Mouse (Mus musculus) embryonic facial prominence, embryonic 11.5 days (tissue): Measurements from ENCODE around the gene Ndufs5. TPM values are rescaled to one million over a fixed set of nuclear protein-coding genes. Genes with fewer than 3 reads are reported as not detected.

Experiments used
- ATAC-seq: fragments of 200-750 bp; cut with Nextera tagmentation; replicated peaks from 2 replicates; pipeline ENCODE4 v1.8.0; 2017; ENCODE audit warnings: low read depth; ENCODE audit not compliant: insufficient number of reproducible peaks, low FRiP score, low TSS enrichment
- DNase-seq: peaks from one replicate; pipeline ENCODE4 v3.0.0-alpha.2; 2015; ENCODE audit warnings: low spot score
- H3K27ac ChIP-seq: fragments of 300-500 bp; sonication (generic); replicated peaks from 2 replicates; pipeline ENCODE4 v1.5.1; 2014; ENCODE audit warnings: mild to moderate bottlenecking, low read depth, low read length, control low read depth
- H3K27me3 ChIP-seq: fragments of 300-500 bp; sonication (generic); 2 replicates; pipeline ENCODE4 v1.6.1; 2014; ENCODE audit warnings: mild to moderate bottlenecking, low read length, moderate library complexity, mixed read lengths; ENCODE audit not compliant: control insufficient read depth, insufficient read depth
- H3K36me3 ChIP-seq: fragments of 300-500 bp; sonication (generic); replicated peaks from 2 replicates; pipeline ENCODE4 v1.6.1; 2014; ENCODE audit warnings: low read depth, mild to moderate bottlenecking, low read length, moderate library complexity, mixed read lengths; ENCODE audit not compliant: control insufficient read depth, insufficient read depth
- H3K4me1 ChIP-seq: fragments of 300-500 bp; sonication (generic); 2 replicates; pipeline ENCODE4 v1.6.1; 2014; ENCODE audit warnings: low read length, mixed read lengths; ENCODE audit not compliant: control insufficient read depth, insufficient read depth
- H3K4me2 ChIP-seq: fragments of 300-500 bp; sonication (generic); 2 replicates; pipeline ENCODE4 v1.6.1; 2014; ENCODE audit warnings: low read depth, mild to moderate bottlenecking, control low read depth, low read length, moderate library complexity
- H3K4me3 ChIP-seq: fragments of 300-500 bp; sonication (generic); 2 replicates; pipeline ENCODE4 v1.5.1; 2014; ENCODE audit warnings: low read depth, low read length, control low read depth
- H3K9ac ChIP-seq: fragments of 300-500 bp; sonication (generic); replicated peaks from 2 replicates; pipeline ENCODE4 v1.6.1; 2014; ENCODE audit warnings: mild to moderate bottlenecking, control low read depth, low read length
- H3K9me3 ChIP-seq: fragments of 300-500 bp; sonication (generic); replicated peaks from 2 replicates; pipeline ENCODE4 v1.6.1; 2016; ENCODE audit warnings: mild to moderate bottlenecking, low read length, inconsistent platforms, mixed read lengths; ENCODE audit not compliant: control insufficient read depth
- WGBS: fragments of 180-500 bp; shearing (Covaris S2); extraction: QIAGEN DNeasy Blood & Tissue Kit; methylation state at CpG from one replicate; pipeline ENCODE4 v1.1.7; 2014; 5-methylcytosine and 5-hydroxymethylcytosine counted together
- polyA plus RNA-seq: library from polyadenylated mRNA; unstranded; fragments of >200 nt; fragmentation: Nextera tagmentation; extraction: Ambion mirVana; gene quantifications from 2 replicates; pipeline ENCODE4 v1.2.1, GENCODE M21; 2014

The Ndufs5 gene
- polyA plus RNA-seq, 1 experiment from 2014 or later: 308 TPM

DNA sequence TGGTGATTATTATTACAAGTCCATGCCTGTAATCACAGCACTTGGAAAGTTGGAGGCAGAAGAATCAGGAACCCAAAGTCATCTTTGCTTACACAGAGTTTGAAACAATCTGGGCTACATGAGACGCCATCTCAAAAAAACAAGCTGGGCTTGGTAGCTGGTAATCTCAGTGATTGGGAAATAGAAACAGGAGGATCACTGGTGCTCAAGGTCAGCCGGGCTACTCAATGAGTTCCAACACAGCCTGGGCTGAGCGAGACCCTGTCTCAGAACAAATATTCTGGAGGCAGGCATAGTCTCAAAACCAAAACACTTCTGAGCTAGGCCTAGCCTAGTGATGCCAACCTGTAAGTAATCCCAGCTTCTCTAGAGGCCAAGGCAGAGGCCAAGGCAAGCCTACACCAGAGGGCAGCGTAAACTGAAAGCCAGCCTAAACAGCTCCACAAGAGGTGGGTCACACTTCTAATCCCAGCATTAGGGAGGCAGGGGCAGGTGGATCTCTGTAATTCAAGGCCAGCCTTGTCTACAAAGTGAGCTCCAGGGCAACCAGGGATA, 27.3 kb upstream of the Ndufs5 start:
- H3K36me3 ChIP-seq: no peaks in the 10 kb centered on the region; the same call in 1 of the 2 replicates
- H3K27ac ChIP-seq: no peak overlapping the region
- H3K9me3 ChIP-seq: no peaks in the 10 kb centered on the region
- no peak overlapping the region for H3K4me3 ChIP-seq
- H3K9ac ChIP-seq: no peak overlapping the region
- no peaks in the 10 kb centered on the region for H3K27me3 ChIP-seq
- DNase-seq (no peak), ATAC-seq (no peak)
- WGBS: 90% methylated on average over 4 of the region's 4 CpGs
- no peaks in the 10 kb centered on the region; the same call in 1 of the 2 replicates for H3K4me1 ChIP-seq
- no peak overlapping the region for H3K4me2 ChIP-seq

DNA sequence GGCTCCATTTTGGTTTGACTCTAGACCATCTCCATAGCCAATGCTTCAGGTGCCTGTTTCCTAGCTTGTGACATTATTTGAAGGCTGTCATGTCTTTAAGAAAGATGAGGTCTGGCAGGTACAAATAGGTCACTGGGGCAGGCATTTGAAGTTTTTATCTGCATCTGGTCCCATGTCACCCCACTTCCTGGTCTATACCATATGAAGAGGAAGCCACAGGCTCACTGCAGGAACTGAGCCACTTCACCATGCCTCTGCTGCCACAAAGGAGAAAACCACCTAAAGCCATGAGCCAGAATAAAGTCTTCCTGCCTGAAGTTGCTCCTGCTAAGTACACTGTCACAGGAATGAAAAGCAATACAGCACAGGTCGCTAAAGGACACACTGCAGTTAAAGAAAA, 24.9 kb upstream of the Ndufs5 start:
- Histone ChIP-seq H3K4me1 (no peaks in the 10 kb centered on the region), H3K27ac (no peak overlapping the region), H3K9me3 (no peaks in the 10 kb centered on the region), H3K4me2 (no peak overlapping the region), H3K27me3 (no peaks in the 10 kb centered on the region), H3K4me3 (no peak overlapping the region), H3K9ac (no peak overlapping the region), H3K36me3 (no peaks in the 10 kb centered on the region; the same call in 1 of the 2 replicates)
- ATAC-seq (no peak), DNase-seq (no peak)
- 88% methylated on average over 1 of the region's 1 CpGs for WGBS

DNA sequence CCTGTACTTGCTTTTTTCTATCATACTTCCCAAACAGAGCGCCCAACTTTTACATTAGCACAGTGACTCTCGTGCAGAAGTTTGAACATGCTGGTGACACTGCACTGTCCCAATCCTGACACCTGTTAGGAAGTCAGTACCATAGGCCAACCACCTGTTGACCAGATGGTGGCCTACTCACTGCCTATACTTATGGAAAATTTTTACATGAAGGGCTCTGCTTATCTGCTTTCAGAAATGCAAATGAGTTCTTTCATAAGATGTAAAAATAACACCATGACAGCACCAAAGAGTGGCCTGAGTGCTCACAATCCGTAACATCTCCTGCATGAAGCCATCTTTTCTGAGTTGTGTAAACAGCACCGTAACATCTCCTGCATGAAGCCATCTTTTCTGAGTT, 20.7 kb upstream of the Ndufs5 start:
- 91% methylated on average over 4 of the region's 4 CpGs for WGBS
- DNase-seq (no peak), ATAC-seq (no peak)
- Histone ChIP-seq H3K27ac (no peak overlapping the region), H3K4me3 (no peak overlapping the region), H3K27me3 (no peaks in the 10 kb centered on the region), H3K36me3 (no peaks in the 10 kb centered on the region; the same call in none of the 2 replicates), H3K4me1 (no peaks in the 10 kb centered on the region), H3K9me3 (no peaks in the 10 kb centered on the region), H3K9ac (no peak overlapping the region), H3K4me2 (no peak overlapping the region)

DNA sequence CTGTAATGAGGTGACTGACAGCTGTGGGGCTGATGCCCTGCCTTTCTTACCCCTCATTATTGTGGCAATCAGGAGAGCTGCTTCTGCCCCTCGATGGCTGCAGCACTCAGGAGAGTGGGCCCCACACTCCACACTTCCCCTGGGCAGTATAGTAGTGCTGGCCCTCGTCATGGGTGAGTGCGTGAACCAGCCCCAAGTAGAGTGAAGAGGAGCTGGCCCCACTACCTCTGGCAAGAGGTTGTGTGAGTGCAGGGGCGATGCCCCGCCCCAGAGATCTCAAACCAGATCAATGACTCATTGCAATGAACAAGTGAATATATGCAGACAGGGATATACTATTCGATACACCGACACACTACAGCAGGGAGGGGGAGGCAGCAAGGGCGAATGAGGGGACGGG, 15.5 kb upstream of the Ndufs5 start:
- WGBS: 92% methylated on average over 9 of the region's 9 CpGs
- ATAC-seq (no peak; the same call in 1 of the 2 replicates), DNase-seq (no peak)
- Histone ChIP-seq H3K27ac (no peak overlapping the region), H3K4me2 (no peak overlapping the region), H3K27me3 (no peaks in the 10 kb centered on the region), H3K36me3 (no peaks in the 10 kb centered on the region; the same call in none of the 2 replicates), H3K4me3 (no peak overlapping the region), H3K4me1 (no peaks in the 10 kb centered on the region), H3K9me3 (no peaks in the 10 kb centered on the region), H3K9ac (no peak overlapping the region)

DNA sequence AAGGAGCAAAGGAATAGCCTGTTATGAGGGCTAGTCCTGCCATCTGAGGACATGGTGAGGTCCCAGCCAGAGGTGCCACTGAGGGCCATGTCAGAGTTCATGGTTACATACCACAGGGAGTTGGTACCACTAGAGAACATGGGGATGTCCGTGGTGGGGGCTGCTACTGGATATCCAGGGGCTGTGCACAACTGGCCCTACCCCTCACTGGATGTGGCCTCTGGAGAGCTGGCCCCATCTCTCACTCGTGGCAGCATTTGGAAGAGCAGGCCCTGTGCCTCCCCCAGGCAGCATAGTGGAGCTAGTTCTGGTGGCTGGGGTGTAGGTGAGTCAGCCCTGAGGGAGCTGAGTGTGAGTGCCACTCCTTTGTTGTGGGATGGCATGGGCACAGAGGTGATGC, 14.9 kb upstream of the Ndufs5 start:
- H3K36me3 ChIP-seq: no peaks in the 10 kb centered on the region; the same call in 1 of the 2 replicates
- 79% methylated on average over 2 of the region's 2 CpGs for WGBS

DNA sequence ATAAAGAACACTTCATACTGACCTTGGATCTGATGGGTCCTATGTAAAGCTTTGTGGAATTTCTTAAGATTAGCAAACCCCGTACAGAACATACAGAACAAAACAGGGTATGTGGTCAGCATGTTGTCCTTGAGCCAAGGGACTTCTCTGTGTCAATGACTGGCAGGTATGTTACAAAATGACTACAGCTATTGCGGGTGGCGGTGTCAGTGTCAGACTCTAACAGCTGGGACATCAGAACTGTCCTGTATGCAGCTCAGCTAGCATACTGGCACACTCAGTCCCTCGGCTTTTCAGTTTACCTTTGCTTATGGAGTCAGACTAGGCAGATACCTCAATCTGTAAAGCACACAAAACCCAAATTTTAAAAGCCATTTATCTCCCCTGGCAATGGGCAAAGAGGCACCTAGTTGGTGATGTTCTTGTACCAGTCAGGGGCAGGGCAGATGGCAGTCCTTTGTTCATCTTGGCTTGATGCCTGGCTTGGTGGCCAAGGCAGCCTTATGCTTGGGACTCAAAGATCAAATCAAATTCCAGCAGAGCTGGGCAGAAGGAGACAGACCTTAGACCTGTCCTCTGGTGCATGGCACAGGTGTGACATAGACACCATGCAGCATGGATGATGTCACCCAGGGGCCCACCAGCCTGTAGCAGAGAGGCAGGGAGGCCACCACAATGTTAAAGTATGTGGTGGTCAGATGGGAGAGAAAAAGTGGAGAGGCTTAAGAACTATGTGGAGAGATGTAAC, 14.3 kb upstream of the Ndufs5 start:
- Histone ChIP-seq H3K9ac (no peak overlapping the region), H3K4me3 (no peak overlapping the region), H3K4me2 (no peak overlapping the region), H3K27ac (no peak overlapping the region), H3K27me3 (no peaks in the 10 kb centered on the region), H3K9me3 (no peaks in the 10 kb centered on the region), H3K4me1 (no peaks in the 10 kb centered on the region), H3K36me3 (no peaks in the 10 kb centered on the region; the same call in 1 of the 2 replicates)
- ATAC-seq: peak; percentile 39; the same call in 1 of the 2 replicates
- WGBS: 88% methylated on average over 4 of the region's 4 CpGs
- no peak for DNase-seq

More for the DNA sequence above, 14.9 kb upstream of the Ndufs5 start:
- DNase-seq (no peak), ATAC-seq (peak; percentile 44; the same call in 1 of the 2 replicates)
- no peaks in the 10 kb centered on the region for H3K9me3 ChIP-seq
- no peak overlapping the region for H3K27ac ChIP-seq
- no peak overlapping the region for H3K9ac ChIP-seq
- H3K4me1 ChIP-seq: no peaks in the 10 kb centered on the region
- no peak overlapping the region for H3K4me2 ChIP-seq
- no peaks in the 10 kb centered on the region for H3K27me3 ChIP-seq
- no peak overlapping the region for H3K4me3 ChIP-seq

DNA sequence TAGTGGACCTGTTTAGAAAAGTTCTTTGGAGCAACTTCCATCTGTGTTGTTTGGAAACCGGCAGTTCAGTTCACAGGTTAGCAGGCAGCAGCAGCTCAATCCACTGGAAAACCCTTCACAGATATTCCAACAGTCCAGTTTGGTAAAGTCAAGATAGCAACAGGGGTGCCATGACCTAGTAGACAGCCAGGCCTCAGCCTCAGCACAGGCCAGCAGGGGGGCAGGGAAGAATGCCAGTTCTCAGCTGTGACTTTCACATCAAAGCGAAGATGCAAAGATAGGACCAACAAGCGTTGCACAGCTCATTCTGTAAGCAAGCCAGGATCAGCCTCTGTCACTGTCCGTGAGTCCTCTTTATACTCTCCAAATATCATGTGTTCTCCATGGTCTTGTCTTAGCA, 3.8 kb upstream of the Ndufs5 start:
- ATAC-seq: no peak
- Histone ChIP-seq H3K4me2 (no peak overlapping the region), H3K4me3 (no peak overlapping the region), H3K9ac (no peak overlapping the region), H3K4me1 (no peaks in the 10 kb centered on the region), H3K9me3 (no peaks in the 10 kb centered on the region), H3K27me3 (no peaks in the 10 kb centered on the region), H3K36me3 (no peaks in the 10 kb centered on the region), H3K27ac (no peak overlapping the region)
- 81% methylated on average over 4 of the region's 4 CpGs for WGBS
- no peak for DNase-seq

DNA sequence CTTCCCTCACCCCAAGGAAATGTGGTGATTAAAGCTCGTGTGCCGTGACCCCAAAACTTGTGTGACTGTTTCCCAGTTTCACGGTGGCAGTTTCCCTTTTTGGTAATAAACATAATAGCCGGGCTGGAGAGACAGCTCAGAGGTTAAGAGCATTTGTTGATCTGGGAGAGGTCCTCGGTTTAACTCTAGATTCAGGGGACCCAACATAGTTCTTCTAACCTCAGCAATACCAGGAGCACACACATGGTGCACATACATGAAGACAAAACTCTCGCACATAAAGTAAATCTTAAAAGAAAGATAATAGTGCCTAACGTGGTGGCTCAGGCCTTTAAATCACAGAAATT, 405 bp upstream of the Ndufs5 start:
- Histone ChIP-seq H3K4me1 (no peaks in the 10 kb centered on the region), H3K9me3 (no peaks in the 10 kb centered on the region), H3K27me3 (no peaks in the 10 kb centered on the region), H3K9ac (peak overlapping the region; percentile 81), H3K4me2 (peak overlapping the region; percentile 55), H3K27ac (no peak overlapping the region), H3K4me3 (peak overlapping the region; percentile 80), H3K36me3 (no peaks in the 10 kb centered on the region; the same call in 1 of the 2 replicates)
- 31% methylated on average over 7 of the region's 7 CpGs for WGBS
- ATAC-seq: no peak; the same call in 1 of the 2 replicates
- DNase-seq: no peak
